Mouse (Mus musculus) T-cell, adult 2 months (primary cell): Measurements from ENCODE around the gene Tbc1d23.
A peak's percentile ranks its signal among the peaks of the same experiment; 100 is the strongest.

Experiments used
- DNase-seq: peaks from one replicate; pipeline ENCODE4 v3.0.0; 2022; ENCODE audit warnings: low spot score

Tbc1d23 gene

DNA sequence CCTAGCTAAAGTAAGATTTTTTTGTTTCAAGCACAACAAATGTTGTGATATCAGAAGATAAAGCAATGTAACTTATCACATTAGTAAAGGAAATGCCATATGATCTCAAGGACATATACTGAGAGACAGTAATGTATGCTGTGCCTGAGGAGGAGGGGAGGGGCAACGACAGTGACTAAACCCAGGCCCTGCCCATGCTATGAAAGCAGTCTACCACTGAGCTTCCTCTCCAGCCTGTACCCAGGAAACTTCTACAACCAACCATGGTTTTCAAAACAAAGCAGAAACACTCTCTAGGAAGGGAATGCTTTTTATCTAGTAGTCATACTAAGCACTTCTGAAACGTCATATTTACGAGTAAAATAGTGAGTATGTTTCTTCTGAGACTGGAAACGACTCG lies 68.5 kb downstream of the Tbc1d23 start:
- no peak for DNase-seq

DNA sequence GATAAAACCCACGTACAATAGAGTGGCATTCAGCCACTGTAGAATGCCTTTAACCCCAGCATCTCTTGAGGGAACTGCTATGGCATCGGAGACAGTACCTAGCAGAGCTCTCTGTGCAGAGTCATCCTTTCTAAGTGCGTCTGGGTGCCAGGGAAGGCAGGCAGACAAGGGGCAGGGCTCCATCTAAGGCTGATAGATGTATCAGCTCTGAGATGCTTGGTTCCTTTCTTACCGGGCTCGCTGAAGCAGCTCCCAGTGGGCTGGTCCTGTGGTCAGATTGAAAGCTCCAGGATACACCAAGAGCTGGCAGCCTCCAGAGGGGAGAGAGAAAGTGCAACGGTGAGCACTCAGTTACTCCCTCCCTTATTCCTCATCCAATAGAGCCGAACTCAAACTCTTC lies 71.5 kb downstream of the Tbc1d23 start:
- DNase-seq = no peak

DNA sequence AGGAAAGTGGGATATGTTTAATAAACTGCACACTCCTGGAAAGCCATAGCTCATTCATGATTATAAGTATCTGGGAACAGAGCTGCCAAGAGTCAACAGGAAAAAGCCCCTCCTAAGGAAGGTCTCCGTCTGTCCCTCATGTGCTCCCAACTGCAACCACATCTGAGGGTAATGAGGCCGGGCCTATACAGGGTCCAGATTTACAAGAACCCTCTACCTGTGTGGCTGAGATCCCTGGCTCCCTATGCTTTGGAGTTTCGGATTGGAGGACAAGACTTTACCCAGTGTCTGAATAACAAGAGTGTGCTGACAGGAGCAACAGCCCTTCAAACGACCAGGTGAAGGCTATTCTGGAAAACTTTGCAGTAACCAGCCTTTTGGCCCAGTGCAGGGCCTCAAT lies 73.6 kb downstream of the Tbc1d23 start:
- no peak for DNase-seq

DNA sequence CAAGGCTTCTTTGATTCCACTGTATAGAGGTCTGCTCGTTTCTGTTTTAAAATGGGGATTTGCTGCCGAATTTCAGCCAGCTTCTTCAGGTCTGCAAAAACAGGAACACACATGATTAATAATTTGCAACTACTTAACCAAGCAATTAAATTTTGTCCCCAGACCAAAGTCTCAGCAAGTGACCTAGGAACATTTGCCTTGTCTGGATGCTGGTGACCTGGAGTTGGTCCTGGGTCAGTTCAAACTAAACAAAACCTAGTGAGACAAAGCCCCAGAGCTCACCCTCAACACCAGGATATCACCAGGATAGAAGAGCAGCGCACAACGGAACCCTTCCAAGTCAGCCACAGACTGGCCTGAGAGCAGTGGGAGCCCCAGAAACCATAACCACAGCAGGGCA lies 74.2 kb downstream of the Tbc1d23 start:
- no peak for DNase-seq

DNA sequence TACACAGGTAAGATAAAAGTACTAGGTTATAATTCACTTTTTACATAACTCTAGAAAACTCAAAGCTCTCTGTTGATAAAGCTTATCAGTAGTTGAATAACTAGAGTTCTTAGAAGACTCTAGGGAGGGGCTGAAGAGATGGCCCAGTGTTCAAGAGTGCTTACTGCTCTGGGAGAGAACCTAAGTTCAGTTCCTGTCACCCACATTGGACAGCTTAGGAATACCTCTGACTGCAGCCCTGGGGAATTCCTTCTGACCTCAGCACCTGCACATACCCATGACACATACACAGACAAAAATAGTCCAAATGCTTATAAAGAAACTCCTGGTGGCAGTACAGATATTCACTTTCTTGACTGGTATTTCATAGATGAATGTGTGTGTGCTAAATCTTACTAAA lies 75.4 kb downstream of the Tbc1d23 start:
- DNase-seq = no peak

DNA sequence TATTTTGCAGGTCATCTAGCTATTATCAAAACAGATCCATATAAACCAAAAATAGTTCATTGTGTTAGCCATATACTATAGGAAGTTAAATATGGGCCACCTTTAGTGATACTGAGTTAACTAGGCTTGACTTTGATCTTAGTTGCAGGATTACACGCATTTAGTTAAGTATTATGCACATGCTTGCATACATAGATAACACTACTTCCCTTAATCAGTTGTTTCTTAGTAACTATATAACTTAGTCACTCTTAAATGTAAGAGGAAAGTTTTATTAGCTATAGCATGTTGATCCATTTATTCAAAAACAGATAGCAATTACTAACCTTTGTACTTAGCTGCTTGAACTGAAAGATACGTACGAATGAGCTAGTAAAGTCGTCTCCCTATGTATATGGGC lies 79.9 kb downstream of the Tbc1d23 start:
- DNase-seq = no peak

DNA sequence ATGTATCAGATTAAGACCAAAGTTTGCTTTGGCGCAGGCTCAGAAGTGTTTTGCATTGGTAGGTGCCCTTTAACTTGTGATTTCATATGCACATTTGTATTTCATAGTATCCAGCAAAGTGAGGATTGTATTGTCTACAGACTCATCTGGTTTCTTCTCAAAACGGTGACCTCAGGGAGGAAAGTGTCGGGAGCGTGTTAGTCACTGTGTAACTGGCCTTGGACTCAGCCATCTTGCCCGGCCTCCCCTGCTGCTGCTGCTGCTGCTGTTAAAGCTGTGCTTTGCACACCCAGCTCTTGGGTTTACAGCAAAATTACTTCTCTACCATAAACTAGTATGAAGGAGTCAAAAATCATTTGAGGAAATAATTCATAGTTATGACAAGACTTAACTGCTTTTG lies 86.6 kb downstream of the Tbc1d23 start:
- no peak for DNase-seq

DNA sequence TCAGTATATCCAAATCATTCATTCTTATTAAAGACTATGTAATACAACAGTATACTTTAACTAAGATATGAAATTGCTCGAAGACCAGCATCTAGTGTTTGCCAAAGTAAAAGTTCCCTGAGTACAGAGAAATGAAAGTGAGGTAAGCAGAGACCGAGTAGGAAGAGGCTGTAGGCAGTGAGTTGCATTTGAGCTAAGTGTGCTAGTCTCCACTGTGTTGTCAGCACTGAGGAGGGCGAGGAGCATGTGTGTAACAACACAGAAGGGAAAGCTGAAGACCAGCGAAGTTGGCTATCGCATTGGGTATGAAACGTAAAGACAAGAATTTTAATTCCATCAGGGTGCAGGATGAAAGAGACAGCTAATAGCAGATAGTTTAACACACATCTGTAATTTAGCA lies 97.7 kb downstream of the Tbc1d23 start:
- DNase-seq = no peak

DNA sequence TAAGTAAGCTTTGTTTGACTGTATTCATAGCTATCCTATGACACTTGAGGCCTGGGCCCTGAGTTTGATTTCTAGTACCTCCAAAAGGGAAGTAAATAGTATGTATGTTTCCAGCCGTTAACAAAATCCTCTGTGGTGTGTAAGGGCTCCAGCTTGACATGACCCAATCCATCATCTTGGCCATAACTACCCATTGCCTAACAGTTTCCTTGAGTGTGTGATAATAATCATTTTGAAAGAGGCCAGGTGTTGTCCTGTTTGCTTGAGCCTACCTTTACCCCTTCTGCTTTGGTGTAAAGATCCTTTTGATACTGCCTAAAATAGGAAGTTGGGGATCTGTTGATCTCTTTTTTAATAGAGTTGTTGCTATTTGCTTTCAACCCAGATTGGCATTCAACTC lies 99.0 kb downstream of the Tbc1d23 start:
- DNase-seq = no peak

DNA sequence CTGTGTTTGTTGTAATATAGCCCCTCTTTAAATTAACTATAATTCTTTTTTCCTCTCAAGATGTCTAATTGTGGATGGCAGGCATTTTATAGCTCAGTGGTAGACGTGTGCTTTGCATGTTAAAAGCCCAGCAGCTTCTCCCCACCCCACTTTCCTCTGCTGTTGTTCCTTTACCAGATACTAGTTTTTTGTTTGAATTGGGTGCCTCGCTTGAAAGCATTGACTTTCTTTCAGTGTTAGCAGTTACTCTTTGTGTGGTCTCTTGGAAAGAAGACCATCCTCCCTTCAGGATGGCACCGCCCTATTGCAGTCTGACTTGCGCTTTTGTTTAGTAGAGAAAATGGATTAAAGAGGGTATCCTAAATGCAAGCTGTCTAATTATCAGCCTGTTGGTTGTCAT lies 99.8 kb downstream of the Tbc1d23 start:
- no peak for DNase-seq

DNA sequence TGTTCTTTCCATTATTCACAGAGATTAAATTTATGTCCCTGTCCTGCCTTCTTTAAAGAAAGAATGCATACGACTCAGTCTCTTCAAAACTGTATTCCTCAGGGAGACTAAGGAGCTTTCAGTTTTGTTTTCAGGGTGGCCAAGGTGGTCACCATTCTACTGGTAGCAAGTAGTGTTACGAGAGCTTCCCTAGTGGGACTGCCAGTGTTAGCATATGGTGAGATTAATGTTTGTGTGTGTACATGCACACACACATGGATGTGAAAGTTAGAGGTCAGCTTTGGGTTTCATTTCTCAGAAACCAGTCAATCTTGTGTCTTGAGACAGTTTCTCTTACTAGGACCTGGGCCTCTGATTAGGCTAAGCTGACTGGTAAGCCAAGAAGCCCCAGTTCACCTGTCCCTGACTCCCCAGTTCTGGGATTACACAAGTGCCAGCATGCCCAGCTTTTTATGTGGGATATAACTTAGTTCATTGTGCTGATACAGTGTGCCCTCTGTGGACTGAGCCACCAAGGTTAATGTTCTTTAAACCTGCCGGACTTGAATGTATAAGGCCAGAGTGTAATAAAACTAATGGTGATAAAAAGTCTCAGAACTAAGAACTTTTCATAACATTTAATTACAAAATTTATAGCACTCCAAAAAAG lies 100.4 kb downstream of the Tbc1d23 start:
- no peak for DNase-seq

DNA sequence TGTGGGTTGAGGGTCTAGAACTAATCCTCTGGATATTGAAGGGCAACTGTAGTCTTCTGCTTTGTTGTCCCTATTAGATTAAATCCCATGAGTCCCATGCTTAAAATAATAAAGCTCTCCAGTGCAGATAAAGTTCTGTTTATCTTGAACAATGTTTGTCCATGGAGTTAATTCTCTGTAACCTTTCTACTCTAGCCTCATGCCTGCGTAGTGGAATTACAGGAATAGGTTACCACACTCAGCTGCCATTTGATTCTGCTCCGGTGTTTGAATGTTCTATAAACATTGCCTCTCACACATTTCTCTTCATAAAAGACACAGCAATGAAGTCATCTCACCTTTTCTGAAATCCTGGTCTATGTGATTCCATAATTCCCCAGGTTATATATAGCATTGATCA lies 103.5 kb downstream of the Tbc1d23 start:
- DNase-seq = no peak

DNA sequence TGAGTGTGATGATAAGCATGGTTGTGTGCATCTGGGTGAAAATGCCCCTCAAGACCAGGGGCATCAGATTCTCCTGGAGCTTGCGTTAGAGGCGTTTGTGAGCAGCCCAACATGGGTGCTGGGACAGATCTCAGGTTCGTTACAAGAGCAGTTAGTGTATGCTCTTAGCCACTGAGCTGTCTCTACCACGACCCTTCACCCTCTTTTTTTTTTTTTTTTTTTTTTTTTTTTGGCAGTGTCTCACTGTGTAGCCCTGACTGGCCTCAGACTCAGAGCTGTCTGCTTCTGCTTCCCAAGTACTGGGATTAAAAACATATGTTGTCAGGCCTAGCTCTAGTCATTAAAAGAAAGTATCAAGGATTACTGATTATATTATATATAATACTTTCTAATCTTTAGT lies 105.0 kb downstream of the Tbc1d23 start:
- no peak for DNase-seq

DNA sequence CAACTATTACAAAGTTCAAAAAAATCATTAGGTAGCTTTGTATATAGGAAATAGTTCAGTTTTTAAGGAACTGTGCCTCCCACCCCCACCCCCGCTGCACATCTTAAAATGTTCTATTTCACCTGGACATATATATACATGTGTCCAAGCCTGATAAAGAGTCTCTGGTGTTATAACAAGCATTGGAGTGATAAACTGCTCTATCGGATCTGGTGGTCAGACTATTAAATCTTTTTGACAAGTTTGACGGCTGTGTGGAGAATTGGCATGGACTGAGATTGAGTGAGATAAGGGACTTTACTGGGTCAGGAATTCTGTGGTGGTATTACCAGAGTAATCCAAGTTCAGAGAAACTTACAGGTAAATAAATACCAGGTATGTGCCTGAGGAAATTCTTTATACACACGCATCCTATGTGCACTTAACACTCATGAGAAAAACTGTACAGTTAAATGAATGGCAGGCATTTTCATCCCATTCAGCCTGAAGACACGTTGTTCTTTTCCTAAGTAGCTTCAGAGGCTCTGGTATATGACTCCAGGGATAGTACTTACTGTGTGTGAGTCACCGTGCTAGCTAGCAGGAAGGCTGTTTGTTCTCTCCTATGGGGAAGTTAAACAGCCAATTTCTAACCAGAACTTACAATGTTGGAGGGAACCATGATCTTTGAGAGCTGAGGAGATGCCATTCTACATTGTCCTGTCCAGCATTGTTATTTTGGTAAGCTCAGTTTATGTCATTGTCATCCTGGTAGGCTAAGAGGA lies 108.4 kb downstream of the Tbc1d23 start:
- no peak for DNase-seq

DNA sequence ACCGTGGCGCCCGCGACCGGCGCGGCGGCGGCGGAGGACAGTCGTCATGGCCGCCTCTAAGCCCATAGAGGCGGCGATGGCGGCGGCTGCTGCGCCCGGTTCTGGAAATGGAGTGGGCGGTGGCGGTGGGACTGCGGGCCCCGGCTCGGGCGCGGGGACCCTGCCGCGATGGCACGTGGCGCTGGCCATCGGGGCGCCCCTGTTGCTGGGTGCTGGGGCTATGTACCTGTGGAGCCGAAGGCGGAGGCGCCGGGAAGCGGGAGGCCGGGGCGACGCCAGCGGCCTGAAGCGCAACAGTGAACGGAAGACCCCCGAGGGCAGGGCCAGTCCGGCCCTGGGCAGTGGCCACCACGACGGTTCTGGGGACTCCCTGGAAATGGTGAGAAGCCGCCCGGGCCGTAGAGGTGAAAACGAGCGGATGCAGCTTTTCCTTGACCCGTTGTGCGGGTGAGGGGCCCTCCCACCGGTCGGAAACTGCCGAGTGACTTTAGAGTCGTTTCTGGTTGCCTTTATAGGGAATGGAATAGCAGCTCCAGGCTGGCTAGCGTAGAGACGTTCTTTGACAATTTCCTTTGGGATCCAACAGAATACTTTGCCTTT lies 109.4 kb downstream of the Tbc1d23 start:
- no peak for DNase-seq

DNA sequence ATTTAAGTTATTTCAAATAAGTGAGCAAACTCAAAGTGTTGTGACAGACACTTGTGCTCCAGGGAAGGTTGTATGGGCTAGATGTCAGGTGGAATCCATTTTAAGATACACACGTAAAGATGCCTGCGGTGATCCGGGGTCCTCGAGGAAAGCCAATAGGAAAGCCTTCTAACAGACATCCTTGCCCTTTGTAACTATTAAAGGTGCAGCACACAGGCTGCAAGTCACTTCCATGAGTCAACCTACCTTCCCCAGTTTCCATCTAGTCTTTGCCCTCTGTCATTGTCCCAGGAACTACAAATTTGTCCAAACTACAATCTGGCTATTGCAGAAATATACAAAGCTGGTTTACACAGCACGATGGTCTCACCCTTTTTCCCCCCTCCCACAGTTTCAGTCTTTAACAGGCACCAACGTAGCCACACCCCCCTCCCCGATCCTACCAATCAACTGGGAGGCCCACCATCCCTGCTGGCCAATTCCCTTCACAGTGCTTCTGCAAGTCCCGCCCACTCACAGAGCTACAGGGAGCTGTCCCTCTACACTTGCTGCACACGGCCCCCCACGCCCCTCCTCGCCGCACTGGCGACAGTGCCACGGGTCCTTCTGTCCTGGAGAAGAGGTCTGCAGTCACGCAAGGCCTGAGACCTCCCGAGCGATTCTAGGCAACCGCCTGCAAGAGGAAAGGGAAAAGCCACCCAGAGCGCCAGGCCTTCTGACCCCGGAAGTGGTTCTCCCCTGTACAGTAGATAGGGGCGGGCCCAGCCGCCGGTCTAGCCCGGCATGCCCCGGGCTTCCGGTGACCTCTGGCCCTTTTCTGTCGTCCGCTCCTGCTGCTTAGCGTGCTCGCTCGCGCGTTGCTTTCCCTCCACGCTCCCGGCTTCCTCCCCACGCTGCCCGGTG lies 110.1 kb downstream of the Tbc1d23 start, which contains the start of gene Tomm70a:
Gene Tomm70a (plus strand): TSS at position 791 of the 903 bp plus-strand sequence.
- peak; percentile 89 for DNase-seq
